Mouse (Mus musculus): ENCODE measurements around the gene Arhgef28. TPM values are rescaled to one million over a fixed set of nuclear protein-coding genes. Genes with fewer than 3 reads are reported as not detected.
A peak's percentile ranks its signal among the peaks of the same experiment; 100 is the strongest.

Arhgef28 gene
- total RNA-seq, 2 experiments from 2014 or later = 37.4 to 40.7 TPM

DNA sequence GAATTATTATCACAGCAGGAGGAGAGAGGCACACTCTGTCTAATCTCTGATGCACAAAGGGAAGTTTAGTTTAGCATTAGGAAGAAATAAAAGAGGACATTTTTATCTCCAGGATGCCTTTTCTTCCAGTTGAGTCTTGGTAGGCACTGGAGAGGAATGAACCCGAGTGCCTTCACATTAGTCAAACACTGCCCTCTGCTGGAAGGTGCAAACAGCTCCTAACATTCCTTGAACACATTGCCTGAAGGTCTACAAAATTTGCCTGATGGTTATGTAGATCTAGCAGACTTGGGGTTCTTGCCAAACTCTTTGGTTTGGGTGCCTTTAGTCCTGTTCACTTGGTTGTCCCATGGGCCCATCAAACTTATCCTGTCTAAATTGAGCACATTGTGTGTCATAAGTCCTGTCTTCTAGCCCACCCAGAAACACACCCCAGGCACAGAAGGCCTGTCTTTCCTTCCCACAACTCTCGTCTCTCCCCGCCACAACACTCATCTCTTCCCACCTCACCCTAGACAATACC is 165.6 kb downstream of the Arhgef28 start:
- no peak overlapping the region for H3K4me3 ChIP-seq
- no peak overlapping the region for H3K27ac ChIP-seq
- peak; percentile 69 for TF ChIP-seq CTCF (IDR thresholded peaks at IDR 0.05)
- intact Hi-C loops (cut with DNase I) = no loop called here
- peak in 1 of 2 experiments; percentile 42 for DNase-seq (ENCODE audit: extremely low spot score in 1 of 2, low spot score in 2 of 2)

DNA sequence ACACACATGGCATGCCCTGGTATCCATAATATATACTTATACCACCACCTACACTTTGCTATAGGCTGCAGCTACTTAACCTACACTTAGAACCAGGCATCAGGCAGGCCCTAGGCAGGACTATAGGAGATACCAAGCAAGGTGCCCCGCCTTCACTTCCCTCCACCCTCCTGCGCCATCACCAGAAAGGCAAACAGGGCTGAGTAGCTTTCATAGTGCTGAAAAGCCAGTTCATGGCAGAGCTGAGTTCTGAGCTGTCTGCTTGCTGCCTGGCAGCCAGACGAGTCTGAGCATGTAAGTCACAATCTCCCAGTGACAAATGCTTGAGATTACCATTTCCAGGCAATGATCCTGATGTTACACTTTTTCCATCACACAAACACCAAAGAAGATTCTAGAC is 167.5 kb downstream of the Arhgef28 start:
- no peak for TF ChIP-seq CTCF (IDR thresholded peaks at IDR 0.05)
- no peak for DNase-seq (ENCODE audit: extremely low spot score in 1 of 2, low spot score in 2 of 2)
- intact Hi-C loops (cut with DNase I) = no loop called here
- Histone ChIP-seq H3K4me3 (no peak overlapping the region), H3K27ac (no peak overlapping the region)

DNA sequence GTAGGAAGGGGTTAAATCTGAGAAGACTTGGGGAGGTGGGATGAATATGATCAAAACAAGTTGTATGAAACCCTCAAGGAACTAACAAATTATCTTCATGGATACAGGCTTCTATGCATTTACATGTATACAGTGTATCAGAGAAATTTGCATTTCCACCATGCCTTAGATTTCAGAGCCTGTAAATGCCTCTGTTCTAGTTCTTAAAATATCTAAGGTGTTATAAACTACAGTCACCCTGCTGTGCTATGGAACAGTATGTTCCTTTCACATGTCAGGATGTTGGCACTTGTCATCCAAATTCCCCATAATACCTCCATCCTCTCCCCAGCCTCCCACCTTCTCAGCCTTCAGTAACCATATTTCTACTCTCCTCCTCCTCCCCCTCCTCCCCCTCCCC is 168.5 kb downstream of the Arhgef28 start:
- Histone ChIP-seq H3K4me3 (no peak overlapping the region), H3K27ac (no peak overlapping the region)
- intact Hi-C loops (cut with DNase I) = no loop called here
- TF ChIP-seq CTCF (IDR thresholded peaks at IDR 0.05) = no peak
- no peak for DNase-seq (ENCODE audit: extremely low spot score in 1 of 2, low spot score in 2 of 2)

DNA sequence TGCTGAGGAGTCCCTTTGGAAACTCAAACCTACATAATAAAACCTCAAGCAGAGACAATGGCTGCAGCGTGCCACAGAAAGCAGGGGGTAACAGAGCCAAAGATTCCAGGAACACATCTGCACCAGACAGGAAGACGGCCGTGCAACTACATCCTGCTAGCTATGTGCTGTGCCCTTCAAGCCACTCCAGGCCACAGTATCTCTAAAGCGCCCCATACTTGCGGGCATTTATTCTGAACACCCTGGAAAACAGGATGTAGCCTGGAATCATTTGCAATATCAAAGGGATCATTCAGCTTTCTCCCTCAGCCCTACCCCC is 174.6 kb downstream of the Arhgef28 start:
- no peak overlapping the region for H3K27ac ChIP-seq
- peak overlapping the region; percentile 40 for H3K4me3 ChIP-seq
- TF ChIP-seq CTCF (IDR thresholded peaks at IDR 0.05) = no peak
- DNase-seq (ENCODE audit: extremely low spot score in 1 of 2, low spot score in 2 of 2) = no peak
- intact Hi-C loops (cut with DNase I) = loop anchor here (1.0 to 5.0 kb wide), 3 partner anchors 176 to 209 kb away; partner anchors contain the start of gene Arhgef28

DNA sequence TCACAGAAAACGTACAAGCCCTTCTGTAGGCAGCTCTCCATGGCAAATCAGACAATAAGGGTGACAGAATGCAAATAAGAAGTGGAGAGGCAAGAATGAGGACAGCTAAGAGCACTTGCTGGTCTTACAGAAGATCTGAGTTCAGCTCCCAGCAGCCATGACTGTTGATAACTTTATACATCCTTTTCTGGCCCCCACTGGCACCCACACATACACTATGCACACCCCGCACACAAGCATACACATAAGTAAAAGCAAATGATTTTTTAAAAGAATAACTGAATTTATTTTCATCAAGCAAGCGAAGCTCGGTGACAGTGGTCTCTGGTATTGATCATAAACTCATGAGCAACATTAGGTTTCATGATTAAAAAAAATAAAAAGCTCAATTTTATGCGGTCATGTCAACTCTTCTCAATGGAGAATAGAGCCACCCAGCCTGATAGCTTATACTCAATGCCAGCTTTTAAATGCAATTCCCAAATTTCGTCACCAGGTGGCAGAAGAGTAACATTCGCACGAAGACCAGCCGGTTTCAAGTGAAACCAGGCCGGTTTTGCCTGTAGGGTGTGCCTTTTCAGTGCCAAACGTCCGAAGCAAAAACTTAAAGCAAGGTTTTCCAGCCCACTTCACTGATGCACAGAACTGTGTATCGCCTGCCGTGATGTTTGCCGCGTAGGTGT is 175.1 kb downstream of the Arhgef28 start:
- Histone ChIP-seq H3K4me3 (peak overlapping the region; percentile 40), H3K27ac (no peak overlapping the region)
- peak; percentile 93 for TF ChIP-seq CTCF (IDR thresholded peaks at IDR 0.05)
- DNase-seq (ENCODE audit: extremely low spot score in 1 of 2, low spot score in 2 of 2) = peak; percentile 79 to 86
- intact Hi-C loops (cut with DNase I) = loop anchor here (1.0 to 5.0 kb wide), 3 partner anchors 176 to 209 kb away; partner anchors contain the start of gene Arhgef28

DNA sequence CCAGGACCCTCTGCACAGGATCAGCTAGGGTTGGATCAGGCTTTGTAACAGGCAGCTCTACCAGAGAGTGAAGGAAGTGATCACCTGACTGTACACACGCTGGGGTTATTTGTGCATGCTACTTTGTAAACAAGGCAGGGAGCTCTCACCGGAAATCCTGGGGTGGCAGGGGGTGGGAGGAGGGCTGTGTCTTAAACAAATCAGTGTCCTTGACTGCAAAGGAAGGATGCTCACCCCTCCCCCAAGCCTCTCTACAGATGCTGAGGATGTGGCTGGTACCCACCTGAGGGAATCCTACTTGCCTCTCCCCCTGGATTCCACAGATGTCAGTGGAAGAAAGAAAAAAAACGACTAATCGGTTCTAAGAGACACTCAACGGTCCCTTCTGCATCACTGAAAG is 176.2 kb downstream of the Arhgef28 start:
- Histone ChIP-seq H3K27ac (no peak overlapping the region), H3K4me3 (no peak overlapping the region)
- intact Hi-C loops (cut with DNase I) = loop anchor here (5.0 kb wide), 1 partner anchor 177 kb away; the partner anchor contains the start of gene Arhgef28
- TF ChIP-seq CTCF (IDR thresholded peaks at IDR 0.05) = no peak
- no peak for DNase-seq (ENCODE audit: extremely low spot score in 1 of 2, low spot score in 2 of 2)

DNA sequence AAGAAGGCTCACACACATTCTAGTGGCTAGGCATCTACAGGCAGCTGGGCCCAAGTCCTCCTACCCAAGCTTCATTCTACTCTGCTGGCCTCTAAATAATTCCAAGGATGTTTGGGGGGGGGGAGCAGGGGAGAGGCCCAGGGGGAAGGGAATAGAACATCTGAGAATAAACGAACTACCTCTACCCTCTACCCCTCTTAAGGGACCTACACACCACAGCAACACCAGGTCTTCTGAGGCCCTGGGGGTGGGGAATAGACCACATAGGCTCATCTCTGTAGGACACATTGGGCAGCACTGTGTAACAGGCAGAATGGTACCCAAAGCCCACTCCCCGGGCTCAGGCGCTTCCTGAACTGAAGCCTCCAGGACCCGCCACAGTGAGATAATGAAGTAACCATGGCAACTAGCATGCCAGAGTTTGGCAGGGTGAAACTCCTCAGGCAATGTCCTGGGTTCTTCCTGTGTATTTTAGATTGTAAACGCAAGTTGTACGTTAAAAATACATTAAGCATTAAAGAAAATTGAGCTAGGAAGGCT is 177.5 kb downstream of the Arhgef28 start:
- no peak for DNase-seq (ENCODE audit: extremely low spot score in 1 of 2, low spot score in 2 of 2)
- TF ChIP-seq CTCF (IDR thresholded peaks at IDR 0.05) = no peak
- H3K4me3 ChIP-seq = no peak overlapping the region
- intact Hi-C loops (cut with DNase I) = no loop called here
- no peak overlapping the region for H3K27ac ChIP-seq

DNA sequence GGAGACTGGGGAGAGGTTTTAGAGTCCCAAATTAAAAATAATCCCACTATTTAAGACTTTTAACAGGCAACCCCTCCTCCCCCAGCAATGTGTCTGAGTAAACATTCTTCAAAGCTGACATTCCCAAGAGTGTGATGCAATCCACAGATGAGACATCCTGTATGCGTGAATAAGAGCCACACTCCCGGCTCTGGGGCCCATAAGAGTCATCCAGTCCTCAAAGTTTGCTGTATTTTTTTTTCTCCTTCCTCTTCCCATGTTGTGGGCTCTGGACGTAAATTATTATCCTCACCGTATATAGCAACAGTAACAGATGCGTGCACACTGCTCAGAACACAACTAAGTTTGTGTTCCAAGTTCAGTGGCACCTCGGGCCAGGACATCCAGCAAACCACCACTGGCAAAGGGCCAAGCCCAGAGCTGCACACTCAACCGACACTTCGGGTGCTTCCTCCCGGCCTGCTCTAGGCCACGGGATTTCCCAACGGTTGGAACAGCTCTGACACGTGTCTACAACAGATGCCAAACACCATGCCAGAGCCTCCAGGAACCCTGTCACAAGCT is 178.5 kb downstream of the Arhgef28 start:
- TF ChIP-seq CTCF (IDR thresholded peaks at IDR 0.05) = no peak
- intact Hi-C loops (cut with DNase I) = no loop called here
- no peak overlapping the region for H3K27ac ChIP-seq
- DNase-seq (ENCODE audit: extremely low spot score in 1 of 2, low spot score in 2 of 2) = no peak
- H3K4me3 ChIP-seq = no peak overlapping the region

DNA sequence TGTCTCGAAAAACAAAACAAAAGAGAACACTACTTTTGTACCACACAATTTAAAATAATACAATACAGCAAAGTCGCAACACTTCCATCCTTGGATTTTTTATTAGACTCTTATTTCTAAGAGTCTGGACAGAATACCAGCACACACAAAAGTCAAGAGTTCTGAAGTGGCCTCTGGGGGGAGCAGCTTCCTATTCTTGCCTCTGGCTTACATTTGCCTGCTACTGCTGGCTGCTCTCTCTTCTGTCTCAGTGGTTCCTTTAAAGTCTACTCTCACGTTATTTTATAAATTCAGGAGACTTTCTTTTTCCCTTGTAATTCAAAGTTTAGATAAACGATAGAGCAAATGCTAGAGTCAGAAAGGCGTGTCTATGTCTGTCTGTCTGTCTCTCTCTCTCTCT is 179.1 kb downstream of the Arhgef28 start:
- peak; percentile 39 for TF ChIP-seq CTCF (IDR thresholded peaks at IDR 0.05)
- intact Hi-C loops (cut with DNase I) = no loop called here
- H3K27ac ChIP-seq = no peak overlapping the region
- no peak for DNase-seq (ENCODE audit: extremely low spot score in 1 of 2, low spot score in 2 of 2)
- H3K4me3 ChIP-seq = no peak overlapping the region

DNA sequence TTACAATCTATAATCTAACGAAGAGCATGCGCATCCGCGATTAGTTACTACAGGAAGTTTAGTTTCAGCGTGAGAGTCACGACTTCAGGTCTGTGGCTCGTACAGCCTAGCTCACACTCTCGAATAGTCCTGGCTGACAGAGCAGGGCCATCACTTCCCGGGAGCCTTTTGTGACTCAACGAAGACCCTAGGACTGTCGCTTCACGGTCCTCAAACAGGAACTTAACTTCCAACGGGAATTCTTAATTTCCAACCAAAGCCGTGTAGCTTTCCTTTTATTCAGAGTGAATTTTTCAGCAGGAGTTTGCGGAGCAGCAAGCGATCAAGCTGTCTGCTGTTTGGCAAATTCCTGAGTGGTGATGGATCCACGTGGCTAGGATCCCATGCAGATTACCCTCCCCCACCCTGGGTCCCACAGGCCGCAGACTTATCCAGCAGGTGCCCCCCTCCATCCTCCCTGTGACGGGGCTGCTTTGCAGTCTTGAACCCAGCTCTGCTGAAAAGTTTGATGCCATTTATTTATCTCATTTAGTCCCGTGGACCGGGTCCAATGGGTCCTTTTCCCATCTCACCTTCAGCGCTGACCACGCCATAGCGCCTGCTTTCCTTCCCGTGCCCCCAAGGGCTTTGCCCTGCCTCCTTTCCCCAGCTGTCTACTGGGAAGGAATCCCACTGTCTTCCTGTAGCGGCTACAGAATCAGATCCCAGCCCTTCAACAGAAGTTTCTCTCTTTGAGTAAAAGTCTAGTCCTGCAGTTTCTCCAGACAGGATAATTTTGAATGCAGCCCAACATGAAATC is 180.3 kb downstream of the Arhgef28 start:
- intact Hi-C loops (cut with DNase I) = no loop called here
- no peak overlapping the region for H3K27ac ChIP-seq
- no peak for TF ChIP-seq CTCF (IDR thresholded peaks at IDR 0.05)
- no peak overlapping the region for H3K4me3 ChIP-seq
- DNase-seq (ENCODE audit: extremely low spot score in 1 of 2, low spot score in 2 of 2) = no peak

DNA sequence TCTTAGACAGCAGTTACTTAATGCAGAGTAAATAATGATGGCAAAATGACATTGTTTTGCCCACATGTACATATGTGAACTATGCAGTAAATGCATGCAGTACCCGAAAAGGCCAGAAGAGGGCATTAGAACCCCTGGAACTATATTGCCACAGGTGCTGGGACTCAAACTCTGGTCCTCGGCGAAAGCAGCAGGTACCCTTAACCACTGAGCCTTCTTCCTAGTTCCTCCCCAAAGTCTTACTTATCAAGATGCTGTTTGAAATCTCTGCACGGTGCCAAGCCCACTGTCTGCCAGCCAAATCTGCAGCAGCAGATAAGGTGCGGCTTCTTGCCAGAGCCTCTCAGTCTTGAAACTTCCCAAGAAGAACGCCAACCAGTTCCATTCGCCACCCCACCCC is 181.1 kb downstream of the Arhgef28 start:
- DNase-seq (ENCODE audit: extremely low spot score in 1 of 2, low spot score in 2 of 2) = no peak
- peak; percentile 55 for TF ChIP-seq CTCF (IDR thresholded peaks at IDR 0.05)
- Histone ChIP-seq H3K4me3 (no peak overlapping the region), H3K27ac (no peak overlapping the region)
- intact Hi-C loops (cut with DNase I) = no loop called here

DNA sequence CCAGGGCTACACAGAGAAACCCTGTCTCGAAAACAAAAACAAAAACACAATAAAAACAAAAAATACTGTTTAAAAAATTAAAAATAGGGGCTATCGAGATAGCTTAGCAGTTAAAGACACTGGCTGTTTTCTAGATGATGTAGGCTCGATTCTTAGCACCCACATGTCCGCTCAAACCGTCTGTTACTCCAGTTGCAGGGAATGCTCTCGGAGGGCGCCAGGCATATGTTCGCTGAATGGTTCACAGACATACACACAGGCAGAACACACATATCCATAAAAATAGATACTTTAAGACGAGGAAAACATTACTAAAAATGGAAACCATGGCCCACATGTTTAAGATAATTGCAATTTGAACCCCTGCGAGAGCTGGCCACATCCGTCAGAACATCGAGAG is 181.6 kb downstream of the Arhgef28 start:
- no peak for TF ChIP-seq CTCF (IDR thresholded peaks at IDR 0.05)
- no peak overlapping the region for H3K27ac ChIP-seq
- H3K4me3 ChIP-seq = no peak overlapping the region
- intact Hi-C loops (cut with DNase I) = no loop called here
- DNase-seq (ENCODE audit: extremely low spot score in 1 of 2, low spot score in 2 of 2) = no peak
